Mouse (Mus musculus): ENCODE measurements around the gene Pgrmc2. TPM values are rescaled to one million over a fixed set of nuclear protein-coding genes. Genes with fewer than 3 reads are reported as not detected.

The Pgrmc2 gene
- total RNA-seq (2015; ENCODE audit: low replicate concordance), result 14.0 and 15.0 TPM in 2 replicates
- 13.2 and 22.7 TPM in 2 replicates for total RNA-seq (2017; ENCODE audit: low replicate concordance)

DNA sequence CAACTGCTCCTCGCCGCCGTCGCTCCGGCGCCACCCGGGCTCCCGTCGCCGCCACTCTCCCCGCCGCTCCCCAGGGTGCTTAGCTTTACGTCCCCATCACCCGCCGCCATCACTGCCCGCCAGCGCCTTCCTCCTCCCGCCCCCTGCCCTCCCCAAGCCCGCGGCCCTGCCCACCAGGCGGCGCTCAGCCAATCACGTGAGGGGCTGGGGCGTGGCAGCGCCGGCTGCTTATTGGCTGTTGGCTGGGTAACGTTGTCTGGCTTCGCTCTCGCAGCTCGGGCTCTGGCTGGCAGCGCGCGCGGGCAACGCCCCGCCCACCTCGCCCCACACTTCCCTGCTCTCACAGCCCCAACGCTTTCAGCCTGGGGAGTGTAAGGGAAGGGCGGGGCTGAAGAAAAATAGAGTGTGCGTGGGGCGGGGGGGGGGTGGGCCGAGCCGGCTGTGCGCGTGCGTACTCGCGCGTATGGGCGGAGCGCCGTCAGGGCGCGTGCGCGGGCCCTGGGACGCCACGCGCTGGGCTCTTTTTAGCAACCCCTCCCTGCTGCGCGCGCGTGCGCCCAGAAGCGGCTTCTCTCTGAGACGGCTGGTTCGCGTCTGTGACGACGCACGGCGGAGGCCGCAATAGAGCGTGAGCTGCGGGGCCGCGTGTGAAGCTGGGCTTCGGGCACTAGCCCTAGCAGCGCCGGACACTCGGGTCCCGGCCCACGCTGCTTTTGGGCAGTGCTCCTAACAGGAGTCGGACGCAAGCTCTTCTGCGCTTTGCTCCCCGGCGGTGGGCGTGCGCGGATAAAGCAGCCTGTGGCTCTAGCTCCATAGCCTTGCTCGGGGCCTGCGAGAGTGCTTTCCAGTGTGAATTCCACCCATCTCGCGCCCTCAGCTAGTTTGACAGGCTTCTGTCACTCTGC is at the start of gene Pgrmc2:
Gene Pgrmc2, minus strand, starts transcription at position 162 of the 905 bp plus-strand sequence.
- ATAC-seq (replicated peaks; ENCODE audit: low FRiP score, poor library complexity, severe bottlenecking), result peak; percentile 89

DNA sequence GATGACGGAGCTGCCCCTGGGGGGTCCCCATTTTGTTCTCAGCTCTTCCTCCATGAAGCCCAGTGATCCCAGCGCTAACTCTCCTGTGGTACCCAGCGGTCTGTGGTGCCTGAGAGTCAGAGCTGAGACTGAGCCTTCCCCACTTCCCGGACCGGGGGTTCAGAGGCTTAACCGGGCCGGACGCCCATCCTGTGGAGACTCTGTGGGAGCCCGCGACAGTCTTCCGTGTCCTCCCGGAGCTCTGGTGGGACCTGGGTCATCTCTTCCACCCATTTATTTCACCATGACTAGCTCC is 41.1 kb upstream of the Pgrmc2 start:
- ATAC-seq (replicated peaks; ENCODE audit: low FRiP score, poor library complexity, severe bottlenecking), result no peak

DNA sequence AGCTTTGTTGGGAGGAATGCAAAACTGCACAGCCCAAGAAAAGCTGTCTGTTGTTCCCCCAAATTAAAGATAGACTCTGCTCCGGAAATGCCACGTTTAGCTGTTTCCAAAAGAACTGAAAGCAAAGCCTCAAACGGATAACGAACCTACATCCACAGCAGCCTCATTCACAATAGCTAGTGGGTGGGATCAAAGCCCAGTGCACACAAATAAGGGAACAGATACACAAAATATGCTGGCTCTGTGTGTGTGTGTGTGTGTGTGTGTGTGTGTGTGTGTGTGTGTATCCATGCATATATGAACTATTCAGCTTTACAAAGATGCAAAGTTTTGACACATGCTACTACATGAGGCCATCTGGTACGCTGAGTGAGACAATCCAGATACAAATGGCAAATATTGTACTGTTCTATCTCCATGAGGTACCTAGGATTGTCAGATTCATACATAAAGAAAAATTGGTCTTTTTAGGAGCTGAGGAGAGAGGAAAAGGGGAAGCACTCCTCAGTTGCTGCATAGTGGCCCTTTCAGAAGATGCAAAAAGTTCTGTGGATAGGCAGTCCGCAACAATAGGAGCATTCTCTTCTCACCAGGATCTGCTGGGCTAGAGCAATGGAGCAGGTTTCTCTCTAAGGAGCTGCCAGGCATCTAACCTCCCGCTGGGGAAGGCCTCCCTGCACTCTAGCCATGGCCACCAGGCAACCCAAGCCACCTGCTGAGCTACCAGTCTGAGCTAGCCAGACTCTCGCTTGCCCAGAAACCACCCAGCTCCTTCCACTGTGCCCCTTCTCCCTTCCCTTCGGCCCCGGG is 40.5 kb upstream of the Pgrmc2 start:
- no peak for ATAC-seq (replicated peaks; ENCODE audit: low FRiP score, poor library complexity, severe bottlenecking)

DNA sequence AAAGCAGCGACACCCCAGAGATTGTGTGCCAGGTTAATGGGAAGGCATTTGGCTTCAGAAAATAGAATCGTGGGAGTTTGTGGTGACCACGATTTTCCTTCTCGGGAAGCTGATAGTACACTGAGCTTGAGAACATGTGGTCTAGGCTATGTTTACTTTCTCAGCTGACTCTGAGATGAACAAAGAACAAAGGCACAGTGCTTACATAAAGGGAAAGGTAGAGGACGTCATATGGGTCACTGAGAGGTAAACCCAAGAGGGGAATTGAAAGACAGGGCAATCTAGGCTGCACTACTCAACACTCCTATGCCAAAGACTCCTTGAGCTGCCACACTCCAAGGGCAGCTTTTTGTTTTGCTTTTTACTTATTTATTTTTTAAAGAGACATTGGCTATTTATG is 35.3 kb upstream of the Pgrmc2 start:
- no peak for ATAC-seq (replicated peaks; ENCODE audit: low FRiP score, poor library complexity, severe bottlenecking)

DNA sequence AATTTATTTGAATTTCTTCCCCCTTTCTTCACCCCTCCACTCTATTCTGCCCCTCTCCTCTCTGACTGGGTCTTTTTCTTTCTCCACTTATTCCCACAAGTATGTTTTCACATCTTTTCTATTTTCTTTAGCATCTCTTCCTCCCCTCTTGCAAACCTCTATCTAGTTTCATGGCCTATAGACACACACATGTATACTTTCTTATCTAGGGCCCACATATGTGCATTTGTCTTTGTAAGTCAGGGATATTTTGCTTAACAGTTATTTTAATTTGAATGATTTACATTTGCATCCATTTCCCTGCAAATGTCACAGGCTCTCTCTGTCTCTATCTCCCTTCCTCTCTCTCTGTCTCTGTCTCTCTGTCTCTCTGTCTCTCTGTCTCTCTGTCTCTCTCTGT is 34.6 kb upstream of the Pgrmc2 start:
- ATAC-seq (replicated peaks; ENCODE audit: low FRiP score, poor library complexity, severe bottlenecking), result peak; percentile 67; the same call in 1 of the 2 replicates

DNA sequence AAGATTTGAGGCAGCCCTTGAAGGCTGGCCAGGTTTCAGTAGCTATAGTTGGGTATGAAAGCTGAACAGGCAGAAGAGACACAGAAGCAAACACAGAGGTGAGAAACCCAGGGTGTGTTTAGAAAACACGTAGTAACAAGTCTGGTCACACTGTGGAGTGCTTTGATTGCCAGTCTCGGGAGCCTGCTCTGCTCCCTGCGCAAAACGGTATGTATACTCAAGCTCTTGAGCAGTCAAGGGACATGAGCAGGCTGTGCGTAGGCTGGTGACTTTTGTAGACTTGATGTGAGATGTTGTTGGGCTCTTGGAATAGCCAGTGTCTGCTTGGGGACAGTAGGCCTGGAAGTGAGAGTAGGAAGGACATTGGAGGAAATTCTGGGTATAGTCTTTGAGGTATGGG is 30.3 kb upstream of the Pgrmc2 start:
- ATAC-seq (replicated peaks; ENCODE audit: low FRiP score, poor library complexity, severe bottlenecking), result no peak

DNA sequence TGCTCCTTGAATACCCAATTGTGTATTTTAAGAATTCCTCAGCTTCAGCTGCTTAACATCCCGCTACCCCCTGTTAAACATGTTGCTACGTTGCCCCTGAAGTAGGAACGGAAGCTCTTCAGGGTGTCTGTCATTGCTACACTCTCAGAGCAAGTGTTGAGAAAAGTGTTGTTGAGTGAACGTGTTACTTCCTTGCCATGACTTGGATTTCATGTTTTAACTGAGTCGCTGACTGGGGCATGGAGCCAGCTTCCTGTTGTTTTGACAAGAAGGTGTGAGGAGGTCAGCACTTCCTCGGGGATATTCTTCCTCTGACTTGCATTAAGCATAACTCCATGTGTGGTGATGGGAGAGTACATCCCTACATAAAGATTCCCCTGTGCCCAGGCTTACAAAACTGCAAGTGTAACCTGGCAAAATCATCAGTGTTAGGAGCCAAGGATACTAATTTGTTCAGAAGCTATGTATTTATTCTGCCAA is 25.5 kb upstream of the Pgrmc2 start:
- no peak for ATAC-seq (replicated peaks; ENCODE audit: low FRiP score, poor library complexity, severe bottlenecking)

DNA sequence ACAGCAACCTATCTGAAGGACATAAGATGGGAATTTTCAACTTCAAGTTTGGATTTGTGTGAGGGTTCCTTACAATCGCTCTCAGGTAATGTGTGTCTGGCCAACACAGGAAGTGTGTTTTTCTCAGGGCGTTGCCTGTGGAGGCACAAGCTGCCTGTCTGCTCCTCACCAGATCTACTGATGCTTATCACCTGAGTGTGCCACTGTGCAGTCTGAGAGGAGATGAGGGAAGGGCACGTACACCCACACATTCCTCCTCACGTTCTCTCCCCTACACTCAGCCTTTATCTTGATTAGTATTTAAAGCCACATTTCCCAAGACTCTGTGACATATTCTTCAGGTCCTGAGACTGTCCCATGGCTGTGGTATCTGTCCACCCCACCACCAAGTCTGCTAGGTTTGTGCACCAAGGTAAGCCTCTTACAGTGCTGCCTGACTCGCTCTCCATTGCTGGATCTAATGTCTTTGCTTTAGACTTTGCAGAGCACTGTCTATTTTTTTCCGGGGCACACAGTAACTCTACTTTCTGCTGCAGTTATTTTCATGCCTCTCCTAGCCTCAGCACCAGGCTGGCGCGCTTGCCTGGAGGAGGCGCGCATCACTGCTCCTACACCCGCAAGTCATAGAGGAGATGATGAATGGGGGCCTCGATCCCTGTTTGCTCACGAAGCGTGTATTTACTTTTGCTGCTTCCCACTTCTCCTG is 24.9 kb upstream of the Pgrmc2 start:
- ATAC-seq (replicated peaks; ENCODE audit: low FRiP score, poor library complexity, severe bottlenecking), result peak; percentile 55

DNA sequence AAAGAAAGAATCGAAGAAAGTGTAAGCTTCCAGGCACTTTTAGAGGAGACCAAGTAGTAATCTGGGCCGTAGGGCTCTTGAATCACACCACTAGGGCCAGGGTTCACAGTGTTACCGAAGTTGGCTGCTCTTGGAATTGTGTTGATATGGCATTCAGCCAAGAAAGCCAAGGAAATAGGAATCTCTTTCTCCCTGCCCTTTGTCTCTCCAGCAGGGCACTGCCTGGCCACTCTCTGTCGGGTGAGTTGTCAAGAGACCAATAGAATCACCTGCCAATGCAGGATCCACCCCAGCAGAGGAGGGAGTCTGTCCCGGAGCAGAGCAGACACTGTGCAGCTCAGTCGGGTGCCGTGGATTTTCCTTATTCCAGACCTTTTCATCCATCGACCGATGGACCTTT is 19.1 kb upstream of the Pgrmc2 start:
- ATAC-seq (replicated peaks; ENCODE audit: low FRiP score, poor library complexity, severe bottlenecking), result no peak

DNA sequence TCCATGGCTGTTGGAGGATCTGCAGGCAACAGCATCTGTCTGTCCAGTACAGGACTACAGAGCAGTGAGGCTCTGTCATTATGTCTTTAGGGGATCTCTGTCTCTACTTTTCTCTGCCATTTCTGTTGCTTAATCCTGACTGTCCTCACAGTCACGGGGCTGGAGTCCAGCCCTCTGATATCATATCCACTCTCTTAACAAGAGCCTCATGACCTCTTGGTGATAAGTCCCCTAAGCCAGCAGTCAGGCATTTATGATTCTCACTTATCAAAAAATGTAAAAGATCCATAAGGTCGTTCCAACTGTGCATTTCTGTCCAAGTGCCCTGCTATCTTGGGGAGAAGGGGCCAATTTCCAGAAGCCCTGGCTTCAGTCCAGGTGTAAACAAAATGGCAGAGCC is 17.3 kb upstream of the Pgrmc2 start:
- ATAC-seq (replicated peaks; ENCODE audit: low FRiP score, poor library complexity, severe bottlenecking), result 0 out of 2 replicates have a peak, but pooled peaks have one; percentile 36

DNA sequence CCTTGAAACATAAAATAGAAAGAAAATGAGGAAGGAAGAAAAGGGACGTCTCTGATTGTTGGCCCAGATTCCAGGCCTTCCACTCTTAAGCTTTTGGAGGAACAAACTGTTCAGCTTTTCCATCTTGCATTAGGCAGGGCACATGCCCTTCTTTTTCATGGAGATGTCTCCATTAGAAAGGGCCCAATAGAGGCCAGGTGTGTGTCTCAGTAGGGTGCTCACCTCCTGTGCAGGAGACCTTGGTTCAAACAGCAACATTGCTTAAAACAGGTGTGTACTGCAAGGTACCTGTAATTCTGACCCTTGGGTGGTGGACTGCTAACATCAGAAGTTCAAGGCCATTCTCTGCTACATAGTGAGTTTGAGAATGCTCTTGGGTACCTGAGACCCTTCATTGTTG is 16.8 kb upstream of the Pgrmc2 start:
- 0 out of 2 replicates have a peak, but pooled peaks have one; percentile 13 for ATAC-seq (replicated peaks; ENCODE audit: low FRiP score, poor library complexity, severe bottlenecking)

DNA sequence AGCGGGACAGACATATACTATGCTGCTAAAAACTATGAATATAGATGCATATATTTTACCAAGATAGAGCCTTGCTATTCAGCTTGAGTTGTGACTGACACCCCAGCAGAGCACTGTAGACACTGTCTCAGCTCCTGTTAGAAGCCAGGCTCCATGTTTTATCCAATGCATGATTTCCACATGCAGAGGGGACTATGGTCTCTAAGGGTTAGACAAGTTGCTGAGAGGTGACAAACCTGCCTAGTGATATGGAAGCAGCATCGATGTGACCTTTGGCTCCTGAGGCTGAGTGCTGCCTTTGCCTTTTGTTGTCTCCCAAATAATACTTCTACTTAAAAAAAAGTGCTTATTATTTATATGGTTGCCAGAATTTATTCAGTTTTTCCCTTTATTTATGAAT is 10.4 kb upstream of the Pgrmc2 start:
- ATAC-seq (replicated peaks; ENCODE audit: low FRiP score, poor library complexity, severe bottlenecking), result no peak

DNA sequence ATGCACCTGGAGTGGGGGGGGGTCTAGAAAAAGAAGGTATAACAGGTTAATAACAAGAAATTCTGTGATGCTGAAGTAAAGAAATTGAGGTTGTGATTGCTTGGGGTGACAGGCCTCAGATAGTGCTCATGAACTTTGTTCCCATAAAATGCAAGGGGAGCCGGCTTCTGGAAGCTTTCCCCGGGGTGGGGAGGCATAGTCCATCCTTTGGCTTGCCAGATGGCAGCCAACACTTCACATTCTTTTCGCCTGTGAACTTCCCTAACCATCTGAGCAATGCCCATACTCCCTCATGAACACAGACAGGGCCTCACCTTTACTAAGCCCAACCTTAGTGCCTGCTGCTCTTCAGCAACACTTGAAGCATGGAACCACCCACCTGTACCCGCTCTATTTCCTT is 9.5 kb upstream of the Pgrmc2 start:
- no peak for ATAC-seq (replicated peaks; ENCODE audit: low FRiP score, poor library complexity, severe bottlenecking)

DNA sequence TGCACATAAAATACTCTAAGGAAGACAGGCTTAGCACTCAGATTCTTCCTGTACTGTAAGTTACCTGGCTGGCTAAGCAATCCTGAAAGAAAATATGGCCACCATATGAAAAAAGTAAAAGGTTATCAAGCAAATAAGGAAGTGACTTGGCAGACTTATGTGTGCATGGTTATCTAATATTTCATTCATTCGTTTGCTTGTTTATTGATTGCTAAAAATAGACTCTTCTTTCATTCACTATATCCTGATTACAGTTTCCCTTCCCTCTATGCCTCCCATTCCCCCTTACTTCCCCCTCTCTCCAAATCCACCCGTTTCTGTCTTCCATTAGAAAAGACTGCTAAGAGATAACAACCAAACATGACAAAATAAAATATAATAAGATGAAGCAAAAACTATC is 8.0 kb upstream of the Pgrmc2 start:
- no peak for ATAC-seq (replicated peaks; ENCODE audit: low FRiP score, poor library complexity, severe bottlenecking)

DNA sequence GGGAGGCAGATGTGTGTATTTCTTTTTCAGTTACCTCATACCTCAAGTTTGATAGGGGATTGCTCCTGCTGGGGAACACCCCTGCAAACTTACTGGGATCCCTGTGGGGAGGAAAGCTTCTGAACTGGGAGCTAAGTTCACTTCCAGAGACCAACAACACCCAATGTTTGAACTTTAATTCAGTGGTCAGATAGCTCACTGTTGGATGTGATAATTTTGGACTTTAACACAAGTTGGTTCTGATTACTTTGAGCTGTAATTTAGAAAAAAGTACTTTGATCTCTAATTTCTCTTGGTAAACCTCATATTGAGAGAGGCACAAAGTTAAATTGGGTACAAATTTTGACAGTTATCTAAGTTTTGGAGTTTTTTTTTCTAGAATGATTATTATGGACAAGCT is 4.2 kb upstream of the Pgrmc2 start:
- no peak for ATAC-seq (replicated peaks; ENCODE audit: low FRiP score, poor library complexity, severe bottlenecking)

DNA sequence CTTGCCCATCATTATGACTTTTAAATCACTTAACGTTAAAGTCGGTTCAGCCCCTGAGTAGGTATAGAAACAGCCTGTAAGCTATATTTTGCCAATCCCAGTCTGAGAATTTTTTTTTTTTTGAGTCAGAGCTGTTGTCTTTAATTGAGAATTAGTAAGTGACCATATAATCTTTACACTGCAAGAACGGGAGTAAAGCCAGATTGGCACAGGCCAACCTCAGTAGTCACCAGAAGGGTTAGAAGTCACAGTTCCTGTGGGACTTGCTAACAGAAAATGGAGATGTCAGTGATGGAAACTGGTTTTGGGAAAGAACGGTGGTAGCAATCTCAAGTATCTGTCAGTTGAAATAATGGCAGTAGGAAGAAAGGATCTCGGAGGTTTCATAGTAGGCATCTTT is 1.6 kb upstream of the Pgrmc2 start:
- no peak for ATAC-seq (replicated peaks; ENCODE audit: low FRiP score, poor library complexity, severe bottlenecking)

DNA sequence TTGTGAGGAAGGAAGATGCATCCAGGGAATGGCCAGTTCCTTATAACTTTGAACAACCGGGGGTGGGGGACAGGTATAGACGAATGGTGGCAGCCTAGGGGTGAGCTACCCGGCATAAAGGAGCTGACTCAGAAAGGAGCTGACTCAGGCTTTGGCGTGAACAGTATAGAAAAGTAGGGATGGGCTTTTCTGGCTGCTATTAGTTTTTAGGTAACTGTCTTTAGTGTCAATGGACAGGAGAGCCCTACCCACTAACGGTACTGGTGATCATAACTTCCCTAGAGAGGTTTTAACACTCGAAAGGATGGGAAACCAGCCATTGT is 905 bp upstream of the Pgrmc2 start:
- peak; percentile 8; the same call in 1 of the 2 replicates for ATAC-seq (replicated peaks; ENCODE audit: low FRiP score, poor library complexity, severe bottlenecking)

DNA sequence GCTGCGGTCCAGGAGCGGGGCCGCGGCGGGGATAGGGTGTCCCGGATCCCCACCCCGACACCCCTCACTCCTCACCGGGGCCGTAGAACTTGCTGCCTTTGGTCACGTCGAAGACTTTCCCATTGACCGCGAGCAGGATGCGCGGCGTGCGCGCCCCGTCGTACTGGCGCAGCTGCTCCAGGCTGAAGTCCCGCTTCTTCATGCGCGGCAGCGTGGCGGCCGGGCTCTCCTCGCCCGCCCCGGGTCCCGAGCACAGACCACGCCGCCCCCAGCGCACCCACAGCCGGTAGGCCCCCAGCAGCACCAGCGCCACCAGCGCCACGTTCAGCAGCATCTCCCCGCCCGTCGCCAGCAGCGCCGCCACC is 344 bp downstream of the Pgrmc2 start:
- no peak for ATAC-seq (replicated peaks; ENCODE audit: low FRiP score, poor library complexity, severe bottlenecking)

DNA sequence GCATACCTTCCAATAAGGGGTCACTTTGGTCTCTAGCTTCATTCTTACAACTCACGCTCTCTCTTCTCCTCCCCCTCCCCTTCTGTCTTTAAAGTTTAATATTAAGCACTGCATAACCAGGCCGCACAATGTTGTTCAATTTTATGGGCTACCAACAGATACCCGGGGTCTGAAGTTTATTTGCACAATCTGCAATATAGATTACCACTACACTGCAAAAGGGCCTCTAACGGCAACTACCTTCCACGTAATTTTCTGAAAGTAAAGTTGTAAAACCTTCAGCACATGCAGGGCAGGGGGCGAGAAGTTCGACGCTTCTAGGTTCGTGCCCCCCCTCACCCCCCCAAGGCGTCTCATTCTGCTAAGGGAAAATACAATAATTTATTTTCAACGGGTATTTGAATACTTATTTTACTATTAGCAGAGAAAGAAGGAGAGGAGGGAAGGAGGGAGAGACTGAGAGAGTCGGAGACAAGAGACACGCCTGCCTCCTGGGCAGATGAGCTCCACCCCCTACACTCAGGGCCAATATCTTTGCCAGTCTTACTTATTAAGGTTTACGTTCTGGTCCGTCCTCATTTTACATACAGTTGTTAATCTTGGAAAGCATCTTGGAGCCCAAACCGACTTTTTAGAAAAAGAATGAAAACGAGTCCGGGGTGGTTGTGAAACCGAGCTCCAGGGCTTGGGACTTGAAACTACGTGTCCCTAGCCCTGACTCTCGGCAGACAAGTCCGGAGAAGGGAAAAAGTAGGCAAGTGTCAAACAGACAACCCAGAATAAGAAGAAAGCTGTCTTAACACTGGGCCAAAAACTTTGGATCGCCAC is 1.2 kb downstream of the Pgrmc2 start:
- peak; percentile 72 for ATAC-seq (replicated peaks; ENCODE audit: low FRiP score, poor library complexity, severe bottlenecking)

DNA sequence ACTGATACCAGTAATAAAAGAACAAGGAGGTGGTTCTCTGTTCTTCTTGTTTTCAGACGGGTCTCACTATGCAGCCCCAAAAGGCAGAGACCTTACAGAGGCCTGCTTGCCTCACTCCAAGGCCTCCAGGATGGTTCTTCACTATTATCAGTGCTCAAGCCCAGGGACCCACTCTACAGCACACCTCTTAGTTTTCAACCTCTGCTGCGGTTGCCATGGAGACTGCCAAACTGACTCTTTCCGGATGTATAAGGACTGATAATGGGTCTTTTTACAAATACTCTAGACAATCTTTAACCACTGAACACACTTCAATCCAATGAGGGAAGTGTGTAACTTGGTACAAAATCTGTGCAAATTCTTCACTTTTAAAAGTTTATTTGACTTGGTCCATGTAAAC is 2.1 kb downstream of the Pgrmc2 start:
- no peak for ATAC-seq (replicated peaks; ENCODE audit: low FRiP score, poor library complexity, severe bottlenecking)
